Mouse (Mus musculus): ENCODE data around the gene Slc15a3. TPM values are rescaled to one million over a fixed set of nuclear protein-coding genes. Genes with fewer than 3 reads are reported as not detected.

The Slc15a3 gene
- polyA plus RNA-seq, 1 experiment from 2014 or later = 0.88 TPM

DNA sequence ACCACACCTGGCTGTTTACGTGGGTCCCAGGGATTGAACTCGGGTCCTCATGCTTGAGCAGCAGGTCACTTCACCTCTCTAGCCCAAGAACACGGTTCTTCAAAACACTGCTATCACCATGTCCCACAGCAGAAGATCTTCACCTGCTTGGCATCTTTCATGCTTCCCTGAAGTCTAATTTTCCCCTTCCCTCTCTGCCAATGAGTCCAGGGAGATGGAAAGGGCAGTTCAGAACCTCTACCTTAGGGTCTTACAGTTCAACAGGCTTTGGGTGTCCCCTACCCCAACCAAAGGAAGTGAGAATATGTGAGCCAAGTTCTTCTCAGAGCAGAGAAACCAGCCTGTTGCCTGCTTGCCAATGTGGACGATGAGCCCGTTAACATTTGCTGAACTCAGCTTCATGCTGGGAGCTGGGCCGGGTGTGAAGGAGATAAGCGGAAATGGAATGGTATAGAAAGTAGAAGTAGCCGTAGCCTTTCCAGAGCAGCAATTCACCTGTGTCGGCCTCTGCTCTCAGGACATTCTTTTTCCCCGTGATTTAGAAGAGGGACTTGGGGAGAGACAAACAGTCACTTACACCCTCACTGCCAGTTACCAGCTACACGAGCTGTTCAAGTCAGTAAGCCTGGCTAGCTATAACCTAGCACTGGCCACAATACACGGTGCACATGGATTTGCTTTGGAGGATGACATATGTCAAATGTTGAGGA, 30.8 kb upstream of the Slc15a3 start:
- H3K9ac ChIP-seq = no peak overlapping the region
- no peak overlapping the region for H3K27ac ChIP-seq
- H3K36me3 ChIP-seq = no peaks in the 10 kb centered on the region
- no peak overlapping the region for H3K4me3 ChIP-seq
- peaks cover 4% of the 10 kb centered on the region; the same call in 1 of the 2 replicates for H3K4me1 ChIP-seq
- no peak overlapping the region for H3K4me2 ChIP-seq (replicated peaks)
- ATAC-seq (ENCODE audit: low FRiP score, low read depth) = no peak
- H3K9me3 ChIP-seq = no peaks in the 10 kb centered on the region
- WGBS = 88% methylated on average over 12 of the region's 12 CpGs
- H3K27me3 ChIP-seq = no peaks in the 10 kb centered on the region

DNA sequence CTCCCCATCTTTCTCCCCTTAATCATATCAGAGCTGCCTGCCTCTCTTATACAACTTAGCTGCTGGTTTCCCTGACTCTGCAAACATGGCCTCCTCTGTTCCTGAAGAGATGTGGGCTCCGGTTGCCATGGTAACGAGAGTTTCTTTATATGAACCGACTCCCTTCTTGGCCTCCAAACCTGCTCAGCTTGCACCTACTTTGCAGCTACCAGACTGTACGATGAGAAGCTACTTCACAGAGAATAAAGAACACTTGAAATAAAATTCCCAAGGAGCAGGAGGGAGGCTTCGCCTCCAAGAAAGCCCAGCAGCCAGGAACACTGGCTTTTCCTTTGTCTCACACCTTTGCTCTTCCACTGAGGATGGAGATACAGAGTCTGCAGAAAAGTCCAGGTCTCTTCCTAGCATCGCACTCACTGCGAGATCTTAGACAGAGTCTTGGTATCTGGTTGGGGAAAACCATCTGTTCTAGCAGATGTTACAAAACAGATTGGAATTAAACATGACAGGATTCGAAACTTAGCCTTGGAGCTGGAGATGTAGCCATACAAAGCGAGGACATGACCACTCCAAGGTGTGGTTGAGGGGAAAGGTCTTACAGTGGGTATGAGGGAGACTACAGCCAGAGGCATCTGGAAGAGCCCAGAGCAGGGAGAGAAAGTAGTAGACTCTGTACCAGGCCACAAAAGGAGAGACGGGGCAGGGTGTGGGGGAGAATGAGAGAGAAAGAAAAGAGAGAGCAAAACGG, 29.9 kb upstream of the Slc15a3 start:
- H3K9ac ChIP-seq = no peak overlapping the region
- H3K4me2 ChIP-seq (replicated peaks) = no peak overlapping the region
- H3K27me3 ChIP-seq = no peaks in the 10 kb centered on the region
- ATAC-seq (ENCODE audit: low FRiP score, low read depth) = no peak
- no peaks in the 10 kb centered on the region for H3K36me3 ChIP-seq
- WGBS = 73% methylated on average over 11 of the region's 11 CpGs
- H3K4me1 ChIP-seq = peaks cover 4% of the 10 kb centered on the region; the same call in 1 of the 2 replicates
- no peak overlapping the region for H3K4me3 ChIP-seq
- H3K9me3 ChIP-seq = no peaks in the 10 kb centered on the region
- H3K27ac ChIP-seq = no peak overlapping the region

DNA sequence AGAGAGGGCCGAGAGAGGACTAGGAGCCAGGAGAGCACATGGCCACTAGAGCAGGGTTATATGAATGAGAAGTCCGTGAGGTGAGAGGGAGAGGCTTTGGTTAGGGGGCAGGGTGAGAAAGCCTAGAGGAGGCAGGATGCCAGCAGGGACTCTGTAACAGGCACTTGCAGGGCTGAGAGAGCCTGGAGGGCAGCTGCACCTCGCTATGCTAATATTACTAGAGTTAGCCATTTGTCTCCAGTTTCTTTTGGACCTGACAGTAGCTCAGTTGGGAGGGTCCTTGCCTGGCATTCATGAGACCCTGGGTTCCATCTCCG, 29.4 kb upstream of the Slc15a3 start:
- WGBS = 51% methylated on average over 4 of the region's 4 CpGs
- Histone ChIP-seq H3K36me3 (no peaks in the 10 kb centered on the region), H3K9ac (no peak overlapping the region), H3K27me3 (no peaks in the 10 kb centered on the region), H3K27ac (no peak overlapping the region), H3K9me3 (no peaks in the 10 kb centered on the region), H3K4me1 (peaks cover 4% of the 10 kb centered on the region; the same call in 1 of the 2 replicates), H3K4me2 (replicated peaks) (no peak overlapping the region), H3K4me3 (no peak overlapping the region)
- no peak for ATAC-seq (ENCODE audit: low FRiP score, low read depth)

DNA sequence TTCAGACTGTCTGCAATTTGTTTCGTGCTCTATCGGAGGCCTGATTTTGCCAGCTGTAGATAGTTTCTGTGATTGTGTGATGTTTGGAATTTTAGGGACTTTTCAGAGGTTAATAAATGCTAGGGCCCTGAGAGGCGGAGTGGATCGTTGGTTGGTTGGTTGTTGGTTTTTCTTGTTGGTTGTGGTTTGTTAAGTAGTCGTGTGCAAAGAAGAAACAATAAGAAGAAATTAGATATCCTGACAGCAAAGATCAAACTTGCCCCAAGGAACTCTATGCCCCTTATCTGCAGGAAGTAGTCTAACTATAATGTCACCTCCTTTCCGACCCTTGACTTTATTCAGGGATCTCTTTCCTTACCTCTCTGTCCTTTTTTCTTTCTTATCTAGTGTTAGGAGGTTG, 28.1 kb upstream of the Slc15a3 start:
- peaks cover 4% of the 10 kb centered on the region; the same call in 1 of the 2 replicates for H3K4me1 ChIP-seq
- H3K27me3 ChIP-seq = no peaks in the 10 kb centered on the region
- 87% methylated on average over 6 of the region's 6 CpGs for WGBS
- no peak overlapping the region for H3K27ac ChIP-seq
- H3K4me2 ChIP-seq (replicated peaks) = no peak overlapping the region
- no peaks in the 10 kb centered on the region for H3K36me3 ChIP-seq
- H3K9me3 ChIP-seq = no peaks in the 10 kb centered on the region
- no peak overlapping the region for H3K4me3 ChIP-seq
- no peak overlapping the region for H3K9ac ChIP-seq
- no peak for ATAC-seq (ENCODE audit: low FRiP score, low read depth)

DNA sequence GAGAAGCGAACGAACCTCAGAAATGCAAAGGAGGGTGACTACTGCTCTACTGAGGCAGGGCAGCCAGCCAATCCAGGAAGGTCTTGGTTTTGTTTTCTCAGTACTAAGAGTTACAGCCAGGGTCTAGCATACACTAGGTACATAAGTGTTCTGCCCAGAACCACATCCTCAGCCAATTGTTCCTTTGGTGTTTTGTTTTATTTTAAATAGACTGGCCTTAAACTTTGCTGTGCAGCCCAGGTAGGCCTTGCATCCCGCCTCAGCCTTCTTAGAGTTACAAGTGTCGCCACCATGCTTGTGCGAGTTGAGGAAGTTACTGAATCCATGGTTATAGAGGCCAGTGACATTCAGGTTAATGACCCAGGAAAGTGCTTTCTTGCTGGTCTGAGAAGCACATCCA, 26.5 kb upstream of the Slc15a3 start:
- Histone ChIP-seq H3K27ac (no peak overlapping the region), H3K36me3 (no peaks in the 10 kb centered on the region), H3K4me3 (no peak overlapping the region), H3K9ac (no peak overlapping the region), H3K27me3 (no peaks in the 10 kb centered on the region), H3K4me1 (peaks cover 5% of the 10 kb centered on the region), H3K9me3 (no peaks in the 10 kb centered on the region), H3K4me2 (replicated peaks) (no peak overlapping the region)
- 94% methylated on average over 5 of the region's 5 CpGs for WGBS
- no peak for ATAC-seq (ENCODE audit: low FRiP score, low read depth)

DNA sequence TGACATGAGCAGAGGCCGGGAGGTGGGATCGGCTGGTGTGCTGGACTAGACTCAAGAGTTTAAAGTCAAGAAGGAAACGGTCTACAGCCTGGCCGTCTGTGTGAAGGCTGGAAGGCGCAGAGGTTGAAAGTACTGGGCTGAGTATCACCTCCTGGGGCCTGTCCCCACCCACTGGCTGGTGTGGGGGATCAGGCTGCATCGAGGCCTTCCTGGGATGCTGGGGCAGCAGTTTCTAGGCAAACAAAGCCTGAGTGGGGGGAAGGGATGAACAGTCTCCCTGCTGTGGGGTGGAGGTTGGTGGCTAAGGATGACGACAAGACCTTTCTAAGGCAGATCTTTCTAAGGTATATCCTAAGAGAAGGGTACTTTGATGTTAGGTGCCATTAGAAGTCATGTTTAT, 25.6 kb upstream of the Slc15a3 start:
- ATAC-seq (ENCODE audit: low FRiP score, low read depth) = no peak
- Histone ChIP-seq H3K4me2 (replicated peaks) (no peak overlapping the region), H3K36me3 (no peaks in the 10 kb centered on the region), H3K4me1 (peaks cover 11% of the 10 kb centered on the region), H3K27me3 (no peaks in the 10 kb centered on the region), H3K9ac (no peak overlapping the region), H3K27ac (no peak overlapping the region), H3K9me3 (no peaks in the 10 kb centered on the region), H3K4me3 (no peak overlapping the region)
- 64% methylated on average over 7 of the region's 7 CpGs for WGBS

DNA sequence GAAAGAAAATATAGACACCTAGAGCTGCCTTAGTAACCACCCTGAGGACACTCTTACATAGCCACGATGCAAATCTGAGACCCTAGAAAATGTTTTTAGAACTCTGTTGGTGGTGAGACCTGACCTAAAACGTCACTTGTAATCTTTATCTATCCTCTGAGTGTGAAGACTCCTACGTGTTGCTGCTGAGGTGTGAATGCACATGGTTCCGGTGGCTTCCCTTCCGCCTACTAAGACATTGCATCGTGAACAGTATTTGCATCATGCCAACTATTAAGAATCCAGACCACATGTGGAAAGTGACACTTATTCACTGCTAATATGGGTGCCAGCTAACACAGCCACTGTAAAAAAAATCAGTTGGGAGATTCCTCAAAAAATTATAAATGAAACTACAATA, 23.7 kb upstream of the Slc15a3 start:
- WGBS = 80% methylated on average over 6 of the region's 6 CpGs
- Histone ChIP-seq H3K27me3 (no peaks in the 10 kb centered on the region), H3K4me3 (no peak overlapping the region), H3K9ac (no peak overlapping the region), H3K4me1 (peaks cover 7% of the 10 kb centered on the region; the same call in 1 of the 2 replicates), H3K27ac (no peak overlapping the region), H3K9me3 (no peaks in the 10 kb centered on the region), H3K36me3 (no peaks in the 10 kb centered on the region), H3K4me2 (replicated peaks) (no peak overlapping the region)
- ATAC-seq (ENCODE audit: low FRiP score, low read depth) = no peak

DNA sequence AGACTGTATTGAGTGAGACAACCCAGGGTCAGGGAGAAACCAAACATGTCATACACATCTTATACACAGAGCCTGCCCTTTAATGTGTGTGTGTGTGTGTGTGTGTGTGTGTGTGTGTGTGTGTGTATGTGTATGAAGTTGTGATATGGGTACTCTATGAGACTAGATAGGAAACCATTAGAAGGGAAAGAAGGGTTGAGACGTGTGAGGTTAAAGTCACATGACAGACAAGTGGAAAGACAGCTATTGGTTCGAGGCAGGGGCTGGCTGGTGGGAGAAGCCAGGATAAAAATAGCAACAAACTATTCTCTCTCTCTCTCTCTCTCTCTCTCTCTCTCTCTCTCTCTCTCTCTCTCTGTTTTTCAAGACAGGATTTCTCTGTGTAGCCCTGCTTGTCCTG, 23.1 kb upstream of the Slc15a3 start:
- 76% methylated on average over 2 of the region's 2 CpGs for WGBS
- no peak for ATAC-seq (ENCODE audit: low FRiP score, low read depth)
- Histone ChIP-seq H3K27me3 (no peaks in the 10 kb centered on the region), H3K36me3 (no peaks in the 10 kb centered on the region), H3K4me2 (replicated peaks) (no peak overlapping the region), H3K27ac (no peak overlapping the region), H3K9ac (no peak overlapping the region), H3K4me3 (no peak overlapping the region), H3K9me3 (no peaks in the 10 kb centered on the region), H3K4me1 (peaks cover 7% of the 10 kb centered on the region; the same call in 1 of the 2 replicates)

DNA sequence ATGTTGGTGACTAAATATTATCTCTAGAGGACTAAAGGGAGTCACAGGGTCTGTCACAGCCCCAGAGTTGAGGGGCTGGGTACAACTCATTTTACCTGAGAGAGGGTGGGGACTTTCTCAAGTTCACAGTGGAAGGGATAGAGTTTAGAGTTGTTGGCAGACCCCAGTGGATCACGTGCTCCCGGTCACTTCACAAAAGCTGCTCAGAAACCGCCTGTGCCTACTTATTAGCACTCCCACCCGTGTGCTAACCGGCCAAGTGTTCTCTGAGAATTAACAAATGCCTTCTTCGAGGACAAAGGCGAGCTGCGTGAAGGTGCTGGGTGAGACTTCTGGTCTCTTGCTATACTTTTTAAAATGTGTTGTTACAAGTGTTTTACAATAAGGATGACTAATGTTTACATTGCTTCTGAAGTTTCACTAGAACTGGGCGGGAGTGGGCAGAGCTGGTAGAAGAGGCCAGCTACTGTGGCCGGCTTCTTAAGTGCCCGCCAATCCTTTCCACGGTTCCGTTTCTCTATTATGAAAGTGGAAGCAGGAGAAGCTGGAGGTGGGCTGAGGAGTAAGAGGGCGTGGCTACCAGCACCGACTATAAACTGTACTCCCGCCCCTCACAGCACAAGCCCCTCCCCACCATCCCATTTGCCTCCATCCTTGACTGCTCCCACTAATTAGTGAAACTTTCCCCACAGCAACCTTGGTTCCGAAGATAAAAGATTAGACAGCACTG, 21.1 kb upstream of the Slc15a3 start:
- H3K36me3 ChIP-seq = no peaks in the 10 kb centered on the region
- no peak overlapping the region for H3K27ac ChIP-seq
- peaks cover 7% of the 10 kb centered on the region; the same call in 1 of the 2 replicates for H3K4me1 ChIP-seq
- no peaks in the 10 kb centered on the region for H3K27me3 ChIP-seq
- no peaks in the 10 kb centered on the region for H3K9me3 ChIP-seq
- H3K9ac ChIP-seq = no peak overlapping the region
- peak overlapping the region; percentile 53 for H3K4me2 ChIP-seq (replicated peaks)
- ATAC-seq (ENCODE audit: low FRiP score, low read depth) = peak; percentile 36; the same call in 1 of the 2 replicates
- peak overlapping the region; percentile 20 for H3K4me3 ChIP-seq
- 33% methylated on average over 17 of the region's 17 CpGs for WGBS

DNA sequence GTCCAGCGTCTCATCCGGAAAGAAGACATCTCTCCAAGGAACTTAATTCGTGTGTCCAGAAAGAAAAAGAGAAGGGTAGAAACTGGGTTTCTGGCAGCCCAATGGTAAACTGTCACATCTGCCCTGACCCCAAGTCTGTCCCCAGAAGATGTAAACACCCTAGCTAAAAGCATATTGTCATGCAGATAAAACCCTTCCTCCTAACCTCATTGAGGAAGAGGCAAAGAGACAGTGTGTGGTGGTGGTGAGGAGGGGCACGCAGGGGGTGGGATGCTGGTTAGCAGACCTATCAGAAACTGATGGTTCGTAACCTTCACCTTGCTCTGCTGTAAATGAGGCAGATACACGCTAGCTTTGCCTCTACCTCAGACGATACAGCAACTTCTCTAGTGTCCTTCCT, 18.2 kb upstream of the Slc15a3 start:
- no peaks in the 10 kb centered on the region for H3K9me3 ChIP-seq
- ATAC-seq (ENCODE audit: low FRiP score, low read depth) = no peak
- H3K4me1 ChIP-seq = peaks cover 7% of the 10 kb centered on the region; the same call in 1 of the 2 replicates
- no peak overlapping the region for H3K27ac ChIP-seq
- H3K36me3 ChIP-seq = no peaks in the 10 kb centered on the region
- H3K9ac ChIP-seq = no peak overlapping the region
- no peak overlapping the region for H3K4me3 ChIP-seq
- no peak overlapping the region for H3K4me2 ChIP-seq (replicated peaks)
- 66% methylated on average over 7 of the region's 7 CpGs for WGBS
- no peaks in the 10 kb centered on the region for H3K27me3 ChIP-seq

DNA sequence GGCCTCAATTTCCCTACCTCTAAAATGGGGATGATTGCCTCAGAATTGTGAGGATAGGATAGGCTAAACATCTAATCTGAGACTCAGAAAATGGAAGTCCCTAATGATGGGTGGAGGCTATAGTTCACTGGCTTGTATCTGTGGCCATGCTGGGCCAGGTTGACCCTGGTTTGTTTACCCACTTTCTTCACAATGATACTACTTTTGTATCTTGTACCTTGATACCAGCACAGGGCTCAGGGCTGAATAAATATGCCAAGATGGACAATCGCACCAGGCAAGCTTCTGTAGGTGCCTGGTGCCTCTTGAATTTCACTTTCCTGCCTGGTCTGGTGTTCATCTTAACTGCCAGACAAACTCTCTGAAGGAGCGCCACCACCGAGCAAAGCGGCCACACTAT, 17.0 kb upstream of the Slc15a3 start:
- Histone ChIP-seq H3K9ac (no peak overlapping the region), H3K27ac (no peak overlapping the region), H3K27me3 (no peaks in the 10 kb centered on the region), H3K4me1 (peaks cover 7% of the 10 kb centered on the region; the same call in 1 of the 2 replicates), H3K36me3 (no peaks in the 10 kb centered on the region), H3K9me3 (no peaks in the 10 kb centered on the region), H3K4me3 (no peak overlapping the region), H3K4me2 (replicated peaks) (no peak overlapping the region)
- WGBS = 92% methylated on average over 4 of the region's 4 CpGs
- no peak for ATAC-seq (ENCODE audit: low FRiP score, low read depth)

DNA sequence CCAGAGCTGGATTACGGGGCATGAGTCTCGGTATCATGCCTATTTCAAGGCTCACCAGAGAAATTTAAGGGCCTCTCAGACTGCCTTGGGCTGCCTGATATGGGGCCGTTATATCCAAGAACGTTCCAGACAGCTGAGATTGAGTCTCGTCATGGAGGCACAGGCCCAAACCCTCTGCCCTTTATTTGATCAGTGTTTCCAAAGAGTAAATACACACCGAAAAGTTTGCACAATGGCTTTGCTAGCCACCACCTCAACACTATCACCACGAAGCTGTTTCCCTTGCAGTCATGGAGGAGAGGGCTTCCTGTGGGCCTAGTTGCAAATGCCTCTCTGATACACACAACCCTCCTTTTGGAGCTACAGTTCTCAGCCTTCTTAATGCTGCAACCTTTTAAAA, 15.5 kb upstream of the Slc15a3 start:
- Histone ChIP-seq H3K27me3 (no peaks in the 10 kb centered on the region), H3K36me3 (no peaks in the 10 kb centered on the region), H3K4me1 (no peaks in the 10 kb centered on the region), H3K27ac (no peak overlapping the region), H3K9ac (no peak overlapping the region), H3K9me3 (no peaks in the 10 kb centered on the region), H3K4me2 (replicated peaks) (no peak overlapping the region), H3K4me3 (no peak overlapping the region)
- no peak for ATAC-seq (ENCODE audit: low FRiP score, low read depth)
- WGBS = 87% methylated on average over 7 of the region's 7 CpGs
